Mouse (Mus musculus) CH12.LX (cell line): Measurements from ENCODE around the gene Tm7sf3. TPM values are rescaled to one million over a fixed set of nuclear protein-coding genes. Genes with fewer than 3 reads are reported as not detected.

ENCODE experiments used
- DNase-seq: peaks from one replicate; pipeline ENCODE4 v3.0.0-alpha.2; 2013; ENCODE audit errors: extremely low read depth
- H3K27ac ChIP-seq: 2 replicates; pipeline ENCODE4 v1.5.1; 2012; ENCODE audit warnings: low read depth, mild to moderate bottlenecking, control low read depth, moderate library complexity; ENCODE audit not compliant: insufficient read depth
- H3K27me3 ChIP-seq: replicated peaks from 2 replicates; pipeline ENCODE3; 2012; ENCODE audit warnings: inconsistent platforms
- H3K36me3 ChIP-seq, 2 experiments: replicated peaks in 1 of 2; 2 replicates each; pipeline versions ENCODE3 to v1.6.1; 2012; ENCODE audit warnings: inconsistent platforms in 1 of 2, low read length in 1 of 2, mild to moderate bottlenecking in 1 of 2, mixed read lengths in 1 of 2, moderate library complexity in 1 of 2; ENCODE audit not compliant: control insufficient read depth in 1 of 2, insufficient read depth in 1 of 2
- H3K4me1 ChIP-seq, 2 experiments: 2 replicates each; pipeline ENCODE4 v1.6.1; 2012; ENCODE audit warnings: inconsistent platforms in 1 of 2, moderate library complexity in 1 of 2; ENCODE audit not compliant: insufficient read depth in 2 of 2, control insufficient read depth in 1 of 2
- H3K4me2 ChIP-seq: 2 replicates; pipeline ENCODE4 v1.6.1; 2012; ENCODE audit warnings: low read depth, mild to moderate bottlenecking, control low read depth; ENCODE audit not compliant: poor library complexity, insufficient read depth, severe bottlenecking
- H3K4me3 ChIP-seq, 3 experiments: fragments of 150-350 bp in 1 of 3; sonication (generic) in 1 of 3; replicated peaks in 1 of 3; 2 replicates each; pipeline versions ENCODE3 to v1.5.1; 2011 to 2012; ENCODE audit warnings: low read depth in 2 of 3, low read length in 2 of 3, mild to moderate bottlenecking in 2 of 3, moderate library complexity in 2 of 3, control low read depth in 1 of 3, improper control_type of control experiment in 1 of 3, inconsistent platforms in 1 of 3, mixed read lengths in 1 of 3; ENCODE audit not compliant: poor library complexity in 1 of 3
- H3K79me2 ChIP-seq: replicated peaks from 2 replicates; pipeline ENCODE4 v1.6.1; 2012; ENCODE audit warnings: mild to moderate bottlenecking, moderate library complexity; ENCODE audit not compliant: control insufficient read depth, poor library complexity, insufficient read depth, severe bottlenecking; ENCODE audit errors: extremely low read depth
- H3K9ac ChIP-seq: 2 replicates; pipeline ENCODE4 v1.6.1; 2012; ENCODE audit warnings: low read depth, mild to moderate bottlenecking, control low read depth, moderate library complexity; ENCODE audit not compliant: insufficient read depth
- H3K9me3 ChIP-seq: replicated peaks from 2 replicates; pipeline ENCODE3; 2012; ENCODE audit warnings: low read length, inconsistent platforms, mixed read lengths
- CTCF ChIP-seq, 2 experiments: IDR thresholded peaks in 1 of 2; conservative IDR thresholded peaks in 1 of 2; 2 replicates each; pipeline ENCODE4 v1.5.1; 2011 to 2012; ENCODE audit warnings: low read depth in 2 of 2, low read length in 2 of 2, improper control_type of control experiment in 1 of 2, inconsistent platforms in 1 of 2, mild to moderate bottlenecking in 1 of 2, moderate library complexity in 1 of 2
- E2F4 ChIP-seq: IDR thresholded peaks from 2 replicates; pipeline ENCODE4 v1.6.1; 2011; ENCODE audit warnings: low read depth, low read length, improper control_type of control experiment; ENCODE audit not compliant: insufficient replicate concordance
- HCFC1 ChIP-seq: IDR thresholded peaks from 2 replicates; pipeline ENCODE4 v1.6.1; 2012; ENCODE audit warnings: low read depth, mild to moderate bottlenecking, inconsistent platforms, low read length, improper control_type of control experiment
- IRF4 ChIP-seq: IDR thresholded peaks from 2 replicates; pipeline ENCODE4 v1.6.1; 2014; ENCODE audit warnings: low read depth, mild to moderate bottlenecking, inconsistent platforms, low read length, improper control_type of control experiment
- MAX ChIP-seq: IDR thresholded peaks from 2 replicates; pipeline ENCODE4 v1.6.1; 2011; ENCODE audit warnings: low read length, improper control_type of control experiment
- MEF2A ChIP-seq: IDR thresholded peaks from 2 replicates; pipeline ENCODE4 v1.6.1; 2014; ENCODE audit warnings: low read depth, mild to moderate bottlenecking, inconsistent platforms, low read length, improper control_type of control experiment, borderline replicate concordance
- MYC ChIP-seq: IDR thresholded peaks from 2 replicates; pipeline ENCODE4 v1.6.1; 2011; ENCODE audit warnings: low read depth, mild to moderate bottlenecking, improper control_type of control experiment, low read length
- NRF1 ChIP-seq: IDR thresholded peaks from 2 replicates; pipeline ENCODE4 v1.6.1; 2014; ENCODE audit warnings: low read depth, mild to moderate bottlenecking, inconsistent platforms, low read length, improper control_type of control experiment, moderate library complexity
- PAX5 ChIP-seq: IDR thresholded peaks from 2 replicates; pipeline ENCODE4 v1.6.1; 2012; ENCODE audit warnings: low read length, inconsistent platforms, mixed read lengths
- POLR2A ChIP-seq: IDR thresholded peaks from 2 replicates; pipeline ENCODE4 v1.6.1; 2011; ENCODE audit warnings: low read depth, mild to moderate bottlenecking, improper control_type of control experiment, low read length
- SMC3 ChIP-seq: IDR thresholded peaks from 2 replicates; pipeline ENCODE4 v1.6.1; 2011; ENCODE audit warnings: low read depth, low read length, improper control_type of control experiment
- USF2 ChIP-seq: conservative IDR thresholded peaks from 2 replicates; pipeline ENCODE4 v1.6.1; 2011; ENCODE audit warnings: low read depth, low read length, improper control_type of control experiment
- ZKSCAN1 ChIP-seq: IDR thresholded peaks from 2 replicates; pipeline ENCODE4 v1.6.1; 2012; ENCODE audit warnings: low read depth, inconsistent platforms, low read length, improper control_type of control experiment, borderline replicate concordance
- ZNF384 ChIP-seq: IDR thresholded peaks from 2 replicates; pipeline ENCODE4 v1.6.1; 2012; ENCODE audit warnings: low read depth, low read length, improper control_type of control experiment, inconsistent platforms
- dilution Hi-C: fragments of 300-500 bp; cut with MboI; formaldehyde crosslinking; loops from 2 replicates; pipeline ENCODE4 v1.14.3; 2020; ENCODE audit warnings: low sequenced_read_pairs; ENCODE audit not compliant: extremely low pct_unique_long_range_greater_than_20kb, extremely low pct_ligation_motif_present
- in situ Hi-C: fragments of 300-500 bp; cut with MboI; formaldehyde crosslinking; loops from 3 replicates; pipeline ENCODE4 v1.14.3; 2019; ENCODE audit warnings: low sequenced_read_pairs, low pct_ligation_motif_present, low pct_unique_long_range_greater_than_20kb, mixed read lengths
- polyA plus RNA-seq: library from polyadenylated mRNA; unstranded; fragments of >175 nt; gene quantifications from 2 replicates; pipeline ENCODE4 v1.2.1, GENCODE M21; 2012; ENCODE audit warnings: low read depth; ENCODE audit not compliant: insufficient read length
- total RNA-seq, 2 experiments: library from RNA; depleted of rRNA; stranded (reverse); fragments of 300-350 nt in 1 of 2; fragments of >200 nt in 1 of 2; gene quantifications; 2 replicates each; pipeline ENCODE4 v1.2.3; 2012 to 2014

The Tm7sf3 gene
- total and polyA plus RNA-seq, 3 experiments: 11.4 to 23.9 (median 13.4) TPM

GRCm38 (mm10) chr6:146672106-146672505 lies 29.5 kb upstream of the Tm7sf3 start:
- H3K4me2 ChIP-seq: no peak overlapping the region

GRCm38 (mm10) chr6:146670956-146671855 lies 28.6 kb upstream of the Tm7sf3 start:
- Histone ChIP-seq H3K4me1 (peaks cover 11 to 43% of the 10 kb centered on the region in 2 experiments), H3K27ac (no peak overlapping the region), H3K79me2 (no peaks in the 10 kb centered on the region), H3K36me3 (no peaks in the 10 kb centered on the region), H3K27me3 (no peaks in the 10 kb centered on the region), H3K9me3 (peaks cover 6% of the 10 kb centered on the region), H3K4me3 (no peak overlapping the region), H3K4me2 (no peak overlapping the region), H3K9ac (no peak overlapping the region)
- dilution Hi-C loops (no loop called here), in situ Hi-C loops (loop anchor here (25.0 kb wide), 1 partner anchor 316 kb away; no protein-coding TSS in a partner anchor)
- no peak for DNase-seq
- TF ChIP-seq SMC3: no peak
- TF ChIP-seq POLR2A: no peak
- TF ChIP-seq MEF2A: no peak
- no peak for TF ChIP-seq MAX

More at GRCm38 (mm10) chr6:146672106-146672505, 29.5 kb upstream of the Tm7sf3 start:
- TF ChIP-seq ZKSCAN1 (no peak), IRF4 (no peak), CTCF (conservative IDR thresholded peaks at IDR 0.05 in 1 of 2, IDR thresholded peaks at IDR 0.05 in 1 of 2; ENCODE audit: low read depth in 2 of 2, low read length in 2 of 2) (no peak), NRF1 (no peak)
- no peak overlapping the region for H3K9ac ChIP-seq
- H3K9me3 ChIP-seq: peaks cover 6% of the 10 kb centered on the region
- H3K36me3 ChIP-seq: no peaks in the 10 kb centered on the region
- no peaks in the 10 kb centered on the region for H3K27me3 ChIP-seq
- in situ Hi-C loops (loop anchor here (25.0 kb wide), 1 partner anchor 315 kb away; no protein-coding TSS in a partner anchor), dilution Hi-C loops (no loop called here)
- peaks cover 11 to 34% of the 10 kb centered on the region in 2 experiments for H3K4me1 ChIP-seq
- no peak overlapping the region for H3K27ac ChIP-seq
- no peak for DNase-seq
- H3K4me3 ChIP-seq: no peak overlapping the region
- no peaks in the 10 kb centered on the region for H3K79me2 ChIP-seq

- no peak for TF ChIP-seq MYC
- no peak for TF ChIP-seq ZNF384
- no peak for TF ChIP-seq ZKSCAN1
- no peak for TF ChIP-seq PAX5
- TF ChIP-seq USF2: no peak
- no peak for TF ChIP-seq HCFC1
- no peak for TF ChIP-seq E2F4
- H3K36me3 ChIP-seq: no peaks in the 10 kb centered on the region
- no peak overlapping the region for H3K9ac ChIP-seq
- H3K4me1 ChIP-seq: peaks cover 2 to 29% of the 10 kb centered on the region in 2 experiments; a peak in 3 of 4 replicates
- no peak overlapping the region for H3K4me3 ChIP-seq
- H3K27ac ChIP-seq: no peak overlapping the region
- in situ Hi-C loops: loop anchor here (5.0 to 25.0 kb wide), 2 partner anchors 89 to 319 kb away; no protein-coding TSS in a partner anchor
- DNase-seq: no peak
- no peaks in the 10 kb centered on the region for H3K27me3 ChIP-seq
- dilution Hi-C loops: no loop called here
- no peaks in the 10 kb centered on the region for H3K79me2 ChIP-seq
- no peak overlapping the region for H3K4me2 ChIP-seq
- H3K9me3 ChIP-seq: peaks cover 6% of the 10 kb centered on the region
These were observed 26.0 kb upstream of the Tm7sf3 start for GRCm38 (mm10) chr6:146668606-146669005.
